Mouse (Mus musculus) embryonic fibroblast, embryonic 13.5 days (primary cell): ENCODE measurements around the gene Trim80. TPM values are rescaled to one million over a fixed set of nuclear protein-coding genes. Genes with fewer than 3 reads are reported as not detected.

Experiments
- H3K27ac ChIP-seq: 2 replicates; pipeline ENCODE4 v1.5.1; 2012; ENCODE audit warnings: low read length, control low read depth, inconsistent platforms; ENCODE audit not compliant: insufficient read depth
- H3K4me1 ChIP-seq: 2 replicates; pipeline ENCODE4 v1.6.1; 2011; ENCODE audit warnings: low read length; ENCODE audit not compliant: control insufficient read depth, insufficient read depth
- H3K4me3 ChIP-seq: 2 replicates; pipeline ENCODE4 v1.5.1; 2011; ENCODE audit warnings: mild to moderate bottlenecking, control low read depth, low read length; ENCODE audit not compliant: insufficient read depth
- CTCF ChIP-seq: IDR thresholded peaks from 2 replicates; pipeline ENCODE4 v1.5.1; 2011; ENCODE audit warnings: mild to moderate bottlenecking, control low read depth, low read length, moderate library complexity, borderline replicate concordance; ENCODE audit not compliant: insufficient read depth
- POLR2A ChIP-seq: IDR thresholded peaks from 2 replicates; pipeline ENCODE4 v1.6.1; 2011; ENCODE audit warnings: low read depth, mild to moderate bottlenecking, control low read depth, low read length, moderate library complexity
- polyA plus RNA-seq: library from polyadenylated mRNA; stranded (reverse); fragments of >200 nt; gene quantifications from 2 replicates; pipeline ENCODE4 v1.2.4, GENCODE M21; 2011; ENCODE audit warnings: low read depth; ENCODE audit not compliant: missing spikeins, insufficient read length

The Trim80 gene
- not detected in 2 replicates for polyA plus RNA-seq

DNA sequence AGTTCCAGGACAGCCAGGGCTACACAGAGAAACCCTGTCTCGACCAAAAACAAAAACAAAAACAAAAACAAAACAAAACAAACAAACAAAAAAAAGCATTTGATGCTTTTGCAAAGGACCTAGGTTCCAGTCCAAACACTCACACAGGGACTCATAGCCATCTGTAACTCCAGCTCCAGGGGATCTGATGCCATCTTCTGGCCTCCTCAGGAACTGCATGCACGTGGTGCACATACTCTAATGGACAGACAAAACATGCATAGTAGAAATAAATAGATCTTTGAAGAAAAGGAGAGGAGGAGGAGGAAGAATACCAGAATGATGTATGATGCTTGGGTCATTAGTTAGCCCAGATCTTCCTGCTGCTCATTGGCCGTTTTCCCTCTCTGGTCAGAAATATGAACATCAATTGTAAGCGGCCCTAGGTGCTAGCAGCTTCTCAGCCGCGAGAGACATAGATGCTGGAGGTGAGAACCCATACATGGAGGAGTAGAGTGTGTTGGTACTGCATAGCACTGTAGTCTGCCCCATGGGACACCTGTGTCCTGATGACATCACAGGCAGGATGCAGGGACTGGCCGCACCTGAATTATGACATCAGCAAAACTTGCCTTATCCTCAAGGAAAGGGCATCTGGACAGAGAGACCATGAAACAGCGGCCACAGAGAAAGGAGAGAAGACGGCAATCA, at the start of gene Trim80:
Trim80 (plus strand) TSS at position 640 of the 690 bp plus-strand sequence.
- H3K4me1 ChIP-seq, result peaks cover 4% of the 10 kb centered on the region; the same call in 1 of the 2 replicates
- no peak within 1 kb of the TSS for H3K27ac ChIP-seq
- no peak within 1 kb of the TSS for H3K4me3 ChIP-seq
- TF ChIP-seq CTCF, result peak; percentile 20; the same call in 1 of the 2 replicates
- TF ChIP-seq POLR2A, result no peak

DNA sequence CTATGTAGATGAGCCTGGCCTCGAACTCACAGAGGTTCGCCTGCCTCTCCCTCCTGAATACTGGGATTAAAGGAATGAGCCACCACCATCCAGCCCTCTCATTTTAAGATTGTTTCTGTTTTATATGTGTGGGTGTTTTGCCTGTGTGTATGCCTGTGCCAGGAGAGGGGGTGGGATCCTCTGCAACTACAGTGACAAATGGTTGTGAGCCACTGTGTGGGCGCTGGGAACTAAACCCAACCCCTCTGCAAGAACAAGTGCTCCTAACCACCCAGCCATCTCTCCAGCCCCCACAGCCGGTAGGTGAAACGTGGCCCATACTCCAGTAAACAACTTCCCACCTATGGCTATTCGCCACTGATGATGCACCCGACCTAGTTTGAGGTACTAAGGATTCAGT, 49.0 kb upstream of the Trim80 start:
- no peak overlapping the region for H3K4me3 ChIP-seq
- H3K27ac ChIP-seq, result no peak overlapping the region
- TF ChIP-seq POLR2A (no peak), CTCF (no peak)
- H3K4me1 ChIP-seq, result no peaks in the 10 kb centered on the region

DNA sequence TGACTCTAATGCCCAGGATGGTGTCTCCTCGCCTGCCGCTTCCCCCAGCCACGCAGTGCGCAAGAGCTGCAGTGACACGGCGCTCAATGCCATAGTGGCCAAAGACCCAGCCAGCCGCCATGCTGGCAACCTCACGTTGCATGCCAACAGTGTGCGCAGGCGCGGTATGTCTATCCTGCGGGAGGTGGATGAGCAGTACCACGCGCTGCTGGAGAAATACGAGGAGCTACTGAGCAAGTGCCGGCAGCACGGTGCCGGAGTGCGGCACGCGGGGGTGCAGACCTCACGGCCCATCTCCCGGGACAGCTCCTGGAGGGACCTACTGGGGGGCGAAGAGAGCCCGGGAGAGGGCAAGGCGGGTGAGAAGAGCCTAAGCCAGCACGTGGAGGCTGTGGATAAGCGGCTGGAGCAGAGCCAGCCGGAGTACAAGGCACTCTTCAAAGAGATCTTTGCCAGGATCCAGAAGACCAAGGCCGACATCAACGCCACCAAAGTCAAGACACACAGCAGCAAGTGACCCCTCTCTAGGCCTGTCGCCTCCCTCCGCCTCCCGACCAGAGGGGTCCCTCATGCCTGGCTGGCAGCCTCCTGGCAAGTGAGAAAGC, 46.5 kb upstream of the Trim80 start:
- Histone ChIP-seq H3K4me3 (no peak overlapping the region), H3K4me1 (no peaks in the 10 kb centered on the region), H3K27ac (no peak overlapping the region)
- TF ChIP-seq CTCF (no peak), POLR2A (no peak)

DNA sequence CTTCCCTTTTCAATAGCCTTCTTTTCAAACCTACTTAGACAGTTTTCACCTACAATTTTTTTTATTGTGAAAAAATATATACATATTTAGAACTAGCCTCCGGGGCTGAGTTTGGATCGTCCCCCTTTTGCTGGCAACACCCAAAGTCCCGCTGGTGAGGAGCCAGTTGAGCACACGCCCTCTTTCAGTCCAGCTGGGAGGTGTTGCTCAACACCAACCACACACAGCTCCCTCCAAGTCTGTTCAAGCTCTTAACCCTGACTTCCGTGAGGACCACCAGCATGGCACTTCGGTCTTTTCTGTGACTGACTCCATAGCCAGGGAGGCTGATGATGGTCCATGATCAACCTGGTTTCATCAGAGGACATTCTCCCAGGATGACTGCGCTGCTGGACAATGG, 42.3 kb upstream of the Trim80 start:
- H3K27ac ChIP-seq, result no peak overlapping the region
- no peaks in the 10 kb centered on the region for H3K4me1 ChIP-seq
- H3K4me3 ChIP-seq, result no peak overlapping the region
- no peak for TF ChIP-seq CTCF
- TF ChIP-seq POLR2A, result no peak

DNA sequence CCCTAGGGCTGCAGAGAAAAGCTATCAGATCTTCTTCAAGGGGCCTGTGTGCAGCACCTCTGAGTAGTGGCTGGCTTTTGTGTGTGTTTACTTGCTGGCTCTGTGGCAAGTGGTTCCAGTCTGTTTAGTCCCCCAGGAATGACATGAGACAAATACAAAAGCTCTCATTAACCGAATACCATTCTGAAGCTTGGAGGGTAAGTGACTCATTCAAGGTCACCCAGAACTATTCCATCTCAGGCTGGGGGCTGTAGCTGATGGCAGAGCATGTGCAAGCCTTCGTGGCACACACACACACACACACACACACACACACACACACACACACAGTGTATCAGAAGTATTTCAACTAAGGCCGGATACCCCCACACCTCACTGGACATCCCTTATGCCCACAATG, 40.2 kb upstream of the Trim80 start:
- Histone ChIP-seq H3K27ac (no peak overlapping the region), H3K4me1 (0 out of 2 replicates have a peak, but pooled peaks cover 2% of the 10 kb centered on the region), H3K4me3 (no peak overlapping the region)
- TF ChIP-seq CTCF, result no peak
- no peak for TF ChIP-seq POLR2A

DNA sequence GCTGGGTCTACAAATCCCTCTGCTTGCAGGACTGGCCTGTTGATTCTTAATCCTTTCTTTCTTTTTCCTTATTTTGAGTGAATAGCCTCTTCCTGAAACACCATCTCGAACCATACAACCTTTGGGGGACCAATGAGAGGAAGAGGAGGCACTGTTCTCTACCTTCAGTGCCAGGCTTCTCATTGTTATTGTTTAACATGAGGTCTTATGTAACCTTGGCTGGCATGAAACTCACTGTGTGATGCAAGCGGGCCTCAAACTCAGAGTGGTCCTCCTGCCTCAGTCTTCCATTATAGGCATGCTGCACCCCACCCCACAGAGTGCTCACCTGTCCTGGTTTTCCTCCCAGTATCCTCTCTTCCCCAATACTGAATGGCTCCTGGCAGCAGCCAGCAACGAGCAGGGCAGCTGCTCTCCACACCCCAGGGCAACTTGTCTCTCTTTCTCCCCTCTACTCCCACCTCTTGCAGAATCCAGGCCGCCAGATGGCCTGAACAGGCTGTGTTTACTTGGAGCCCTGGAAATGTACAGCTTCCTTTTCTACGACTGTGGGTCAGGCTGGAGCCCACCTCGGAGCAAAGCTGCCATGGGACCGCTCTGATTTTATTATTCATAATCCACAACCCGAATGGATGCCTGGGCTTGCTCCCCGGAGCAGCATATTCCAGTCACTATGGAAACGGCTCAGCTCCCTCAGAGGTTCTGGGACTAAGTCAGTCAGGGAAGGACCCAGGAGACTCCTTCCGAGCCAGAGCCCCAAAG, 39.5 kb upstream of the Trim80 start:
- TF ChIP-seq CTCF, result no peak
- no peak for TF ChIP-seq POLR2A
- H3K27ac ChIP-seq, result no peak overlapping the region
- 0 out of 2 replicates have a peak, but pooled peaks cover 2% of the 10 kb centered on the region for H3K4me1 ChIP-seq
- no peak overlapping the region for H3K4me3 ChIP-seq

DNA sequence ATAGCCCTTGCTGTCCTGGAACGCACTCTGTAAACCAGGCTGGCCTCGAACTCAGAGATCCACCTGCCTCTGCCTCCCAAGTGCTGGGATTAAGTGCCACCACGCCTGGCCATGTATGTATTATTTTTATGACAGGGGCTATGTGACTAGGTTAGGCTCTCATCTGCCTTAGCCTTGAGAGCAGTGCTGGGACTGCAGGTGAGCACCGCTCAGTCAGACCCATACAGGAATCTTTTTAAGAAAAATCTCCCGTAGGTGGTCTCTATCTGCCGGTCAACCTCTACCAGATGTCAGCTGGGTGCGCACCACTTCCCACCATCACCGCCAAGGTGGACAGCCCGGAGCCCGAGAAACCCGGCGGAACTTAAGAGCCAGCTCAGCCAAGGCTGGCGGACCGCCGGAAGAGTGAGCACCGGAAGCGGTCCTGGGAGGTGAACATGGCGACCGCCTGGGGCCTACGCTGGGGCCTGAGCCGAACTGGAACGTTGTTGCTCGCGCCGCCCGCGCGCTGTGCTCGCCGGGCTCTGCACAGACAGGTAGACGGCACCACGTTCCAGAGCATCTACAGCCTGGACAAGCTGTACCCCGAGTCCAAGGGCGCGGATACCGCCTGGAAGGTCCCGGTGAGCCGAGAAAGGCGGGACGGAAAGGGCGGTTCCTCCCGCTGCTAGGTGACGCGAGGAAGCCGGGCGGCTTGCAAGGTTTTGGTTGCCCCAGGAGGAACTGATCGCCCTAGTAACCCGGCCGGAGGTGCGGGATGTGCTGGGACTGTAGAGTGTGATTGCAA, 36.8 kb upstream of the Trim80 start, which contains the start of gene Mrpl58:
Mrpl58 (plus strand) TSS at position 415 of the 787 bp plus-strand sequence.
- H3K4me3 ChIP-seq, result peak within 1 kb of the TSS; percentile 70
- H3K27ac ChIP-seq, result peak within 1 kb of the TSS; percentile 52
- 0 out of 2 replicates have a peak, but pooled peaks cover 2% of the 10 kb centered on the region for H3K4me1 ChIP-seq
- TF ChIP-seq CTCF (no peak), POLR2A (peak; percentile 57)

DNA sequence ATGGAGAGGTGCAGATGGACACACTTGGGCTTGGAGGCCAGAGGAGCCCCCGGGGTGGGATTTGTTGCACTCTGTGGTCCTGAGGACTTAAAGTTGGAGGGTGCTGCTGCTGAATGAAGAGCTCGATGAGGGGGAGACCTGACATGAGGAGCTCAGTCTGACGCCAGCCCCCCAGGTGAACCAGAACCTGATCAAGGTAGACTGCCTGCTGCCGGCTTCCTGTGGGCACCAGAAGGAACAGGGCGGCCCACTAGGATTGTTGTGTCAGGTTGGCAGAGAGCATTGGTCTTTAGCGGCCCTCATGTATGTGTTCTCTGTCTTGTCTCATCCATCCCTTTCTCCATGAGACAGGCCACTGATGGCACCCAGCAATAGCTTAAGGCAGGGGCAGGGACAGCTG, 34.6 kb upstream of the Trim80 start:
- TF ChIP-seq CTCF, result no peak
- no peak for TF ChIP-seq POLR2A
- H3K27ac ChIP-seq, result no peak overlapping the region
- H3K4me3 ChIP-seq, result no peak overlapping the region
- H3K4me1 ChIP-seq, result 0 out of 2 replicates have a peak, but pooled peaks cover 2% of the 10 kb centered on the region

DNA sequence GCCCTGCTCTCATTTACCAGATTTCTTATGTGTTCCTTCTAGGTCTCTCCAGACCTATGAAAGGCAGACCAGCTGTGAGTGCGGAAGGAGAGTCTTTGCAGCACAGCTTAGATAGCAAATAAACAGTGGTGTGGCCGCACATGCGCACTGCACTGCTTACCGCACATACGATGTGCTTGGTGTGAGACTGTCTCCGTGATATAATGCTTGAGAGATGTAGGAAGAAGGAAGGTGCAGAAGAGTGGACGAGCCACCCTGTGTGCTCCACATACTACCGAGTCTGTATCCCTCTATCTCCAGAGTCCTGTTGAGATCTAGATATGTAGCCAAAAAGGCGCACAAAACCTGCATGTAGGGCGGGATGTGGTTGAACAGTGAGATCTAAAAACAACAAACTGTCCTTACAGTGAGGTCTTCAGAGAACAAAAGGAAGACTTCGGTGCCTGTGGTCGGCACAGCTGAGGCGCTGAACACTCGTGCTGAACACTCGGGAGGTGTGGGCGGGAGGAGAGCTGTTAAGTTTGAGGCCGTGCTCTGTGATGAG, 33.4 kb upstream of the Trim80 start:
- Histone ChIP-seq H3K4me1 (0 out of 2 replicates have a peak, but pooled peaks cover 2% of the 10 kb centered on the region), H3K4me3 (no peak overlapping the region), H3K27ac (no peak overlapping the region)
- TF ChIP-seq POLR2A (no peak), CTCF (no peak)
